Mouse (Mus musculus): ENCODE results near the gene H2-Q4. TPM values are rescaled to one million over a fixed set of nuclear protein-coding genes. Genes with fewer than 3 reads are reported as not detected.
"Not testable (repeated sequence)": the region's sequence is repeated elsewhere in the genome, so short reads cannot be mapped to it uniquely, and the experiment has no call there.

Gene H2-Q4
- polyA plus RNA-seq, 2 experiments, result 1.3 to 5.4 TPM

GRCm38 (mm10) chr17:35424624-35425416 lies 45.4 kb downstream of the H2-Q4 start, which contains the start of gene H2-Q6:
Gene H2-Q6, plus strand, starts transcription at chr17:35424850.
- peak in 1 of 3 experiments; percentile 22 for DNase-seq (ENCODE audit: low read depth in 3 of 3, low spot score in 3 of 3)
- H3K27me3 ChIP-seq (ENCODE audit: control insufficient read depth, insufficient read depth, low read length), result peaks cover 12% of the 10 kb centered on the region
- H3K27ac ChIP-seq; H3K36me3 ChIP-seq (replicated peaks; ENCODE audit: control insufficient read depth, insufficient read depth, low read depth); H3K9ac ChIP-seq (replicated peaks); H3K9me3 ChIP-seq (ENCODE audit: control insufficient read depth, low read length); H3K4me1 ChIP-seq (replicated peaks; ENCODE audit: control insufficient read depth in 2 of 2, insufficient read depth in 2 of 2, low read length in 1 of 2): not testable (repeated sequence)
- WGBS (ENCODE audit: insufficient replicate concordance), result 2% methylated on average over 50 of the region's 66 CpGs
- H3K4me3 ChIP-seq (ENCODE audit: insufficient read depth in 1 of 2, low read depth in 2 of 2, low read length in 2 of 2), result peak within 1 kb of the TSS; percentile 14 to 15; a peak in 3 of 4 replicates
- peak within 1 kb of the TSS; percentile 36 for H3K4me2 ChIP-seq (ENCODE audit: low read depth)
- ATAC-seq (ENCODE audit: insufficient read depth), result peak; percentile 75

- H3K4me3 ChIP-seq (ENCODE audit: insufficient read depth in 1 of 2, low read depth in 2 of 2, low read length in 2 of 2); H3K9ac ChIP-seq (replicated peaks); H3K36me3 ChIP-seq (replicated peaks; ENCODE audit: control insufficient read depth, insufficient read depth, low read depth); H3K4me1 ChIP-seq (replicated peaks; ENCODE audit: control insufficient read depth in 2 of 2, insufficient read depth in 2 of 2, low read length in 1 of 2); H3K9me3 ChIP-seq (ENCODE audit: control insufficient read depth, low read length); H3K27ac ChIP-seq; DNase-seq (ENCODE audit: low read depth in 3 of 3, low spot score in 3 of 3): not testable (repeated sequence)
- Histone ChIP-seq H3K4me2 (ENCODE audit: low read depth) (peak overlapping the region; percentile 36; the same call in 1 of the 2 replicates), H3K27me3 (ENCODE audit: control insufficient read depth, insufficient read depth, low read length) (peaks cover 12% of the 10 kb centered on the region)
- peak; percentile 50 for ATAC-seq (ENCODE audit: insufficient read depth)
- 11% methylated on average over 28 of the region's 28 CpGs for WGBS (ENCODE audit: insufficient replicate concordance)
Measured at GRCm38 (mm10) chr17:35425474-35425873, 46.1 kb downstream of the H2-Q4 start.

GRCm38 (mm10) chr17:35428883-35429282 lies 49.5 kb downstream of the H2-Q4 start:
- H3K4me2 ChIP-seq (ENCODE audit: low read depth); DNase-seq (ENCODE audit: low read depth in 3 of 3, low spot score in 3 of 3); H3K4me1 ChIP-seq (replicated peaks; ENCODE audit: control insufficient read depth in 2 of 2, insufficient read depth in 2 of 2, low read length in 1 of 2); H3K9ac ChIP-seq (replicated peaks); H3K4me3 ChIP-seq (ENCODE audit: insufficient read depth in 1 of 2, low read depth in 2 of 2, low read length in 2 of 2); H3K36me3 ChIP-seq (replicated peaks; ENCODE audit: control insufficient read depth, insufficient read depth, low read depth); H3K27ac ChIP-seq; H3K9me3 ChIP-seq (ENCODE audit: control insufficient read depth, low read length); ATAC-seq (ENCODE audit: insufficient read depth): not testable (repeated sequence)
- WGBS (ENCODE audit: insufficient replicate concordance), result 54% methylated on average over 6 of the region's 6 CpGs
- H3K27me3 ChIP-seq (ENCODE audit: control insufficient read depth, insufficient read depth, low read length), result peaks cover 12% of the 10 kb centered on the region

- H3K9ac ChIP-seq (replicated peaks); H3K27me3 ChIP-seq (ENCODE audit: control insufficient read depth, insufficient read depth, low read length); H3K4me3 ChIP-seq (ENCODE audit: insufficient read depth in 1 of 2, low read depth in 2 of 2, low read length in 2 of 2); DNase-seq (ENCODE audit: low read depth in 3 of 3, low spot score in 3 of 3); H3K36me3 ChIP-seq (replicated peaks; ENCODE audit: control insufficient read depth, insufficient read depth, low read depth); ATAC-seq (ENCODE audit: insufficient read depth); H3K4me1 ChIP-seq (replicated peaks; ENCODE audit: control insufficient read depth in 2 of 2, insufficient read depth in 2 of 2, low read length in 1 of 2); H3K4me2 ChIP-seq (ENCODE audit: low read depth); H3K9me3 ChIP-seq (ENCODE audit: control insufficient read depth, low read length); H3K27ac ChIP-seq: not testable (repeated sequence)
- 53% methylated on average over 6 of the region's 6 CpGs for WGBS (ENCODE audit: insufficient replicate concordance)
Measured at GRCm38 (mm10) chr17:35430671-35431070, 51.3 kb downstream of the H2-Q4 start.

GRCm38 (mm10) chr17:35432167-35432566 lies 52.8 kb downstream of the H2-Q4 start:
- H3K9ac ChIP-seq (replicated peaks); H3K4me1 ChIP-seq (replicated peaks; ENCODE audit: control insufficient read depth in 2 of 2, insufficient read depth in 2 of 2, low read length in 1 of 2); H3K27me3 ChIP-seq (ENCODE audit: control insufficient read depth, insufficient read depth, low read length); H3K27ac ChIP-seq; ATAC-seq (ENCODE audit: insufficient read depth); H3K4me3 ChIP-seq (ENCODE audit: insufficient read depth in 1 of 2, low read depth in 2 of 2, low read length in 2 of 2); DNase-seq (ENCODE audit: low read depth in 3 of 3, low spot score in 3 of 3); H3K36me3 ChIP-seq (replicated peaks; ENCODE audit: control insufficient read depth, insufficient read depth, low read depth); H3K9me3 ChIP-seq (ENCODE audit: control insufficient read depth, low read length); H3K4me2 ChIP-seq (ENCODE audit: low read depth): not testable (repeated sequence)
- 65% methylated on average over 2 of the region's 3 CpGs for WGBS (ENCODE audit: insufficient replicate concordance)
